Mouse (Mus musculus) gastrocnemius, postnatal 25 days (tissue): Measurements from ENCODE around the gene Fbxo22. TPM values are rescaled to one million over a fixed set of nuclear protein-coding genes. Genes with fewer than 3 reads are reported as not detected.
"Not testable (repeated sequence)": the region's sequence is repeated elsewhere in the genome, so short reads cannot be mapped to it uniquely, and the experiment has no call there.

Source experiments
- DNase-seq: peaks from one replicate; pipeline ENCODE4 v3.0.0; 2022
- long read RNA-seq, 2 experiments: library from polyadenylated mRNA; stranded (forward); transcript quantifications; one replicate each; pipeline ENCODE4 v2.0.0; 2021
- total RNA-seq, 2 experiments: library from RNA; stranded (reverse); gene quantifications; 1 replicate in 1 of 2; 2 replicates in 1 of 2; pipeline ENCODE4 v1.2.3; 2021

Gene Fbxo22
- total RNA-seq: 10 to 100 TPM; 18.2 to 18.6 TPM
- long read RNA-seq, experiment 1, transcript Fbxo22-201 (7 exons, 2,112 nt): major isoform, 24 of 29 reads
- long read RNA-seq, experiment 1, partial matches to known transcripts: 1 of 29 reads
- long read RNA-seq, experiment 1, other reads (novel, unspliced or antisense): 3 of 29 reads
- long read RNA-seq, experiment 2, transcript Fbxo22-201 (7 exons, 2,112 nt): major isoform, 46 of 52 reads
- long read RNA-seq, experiment 2, partial matches to known transcripts: 0 of 52 reads
- long read RNA-seq, experiment 2, other reads (novel, unspliced or antisense): 6 of 52 reads

DNA sequence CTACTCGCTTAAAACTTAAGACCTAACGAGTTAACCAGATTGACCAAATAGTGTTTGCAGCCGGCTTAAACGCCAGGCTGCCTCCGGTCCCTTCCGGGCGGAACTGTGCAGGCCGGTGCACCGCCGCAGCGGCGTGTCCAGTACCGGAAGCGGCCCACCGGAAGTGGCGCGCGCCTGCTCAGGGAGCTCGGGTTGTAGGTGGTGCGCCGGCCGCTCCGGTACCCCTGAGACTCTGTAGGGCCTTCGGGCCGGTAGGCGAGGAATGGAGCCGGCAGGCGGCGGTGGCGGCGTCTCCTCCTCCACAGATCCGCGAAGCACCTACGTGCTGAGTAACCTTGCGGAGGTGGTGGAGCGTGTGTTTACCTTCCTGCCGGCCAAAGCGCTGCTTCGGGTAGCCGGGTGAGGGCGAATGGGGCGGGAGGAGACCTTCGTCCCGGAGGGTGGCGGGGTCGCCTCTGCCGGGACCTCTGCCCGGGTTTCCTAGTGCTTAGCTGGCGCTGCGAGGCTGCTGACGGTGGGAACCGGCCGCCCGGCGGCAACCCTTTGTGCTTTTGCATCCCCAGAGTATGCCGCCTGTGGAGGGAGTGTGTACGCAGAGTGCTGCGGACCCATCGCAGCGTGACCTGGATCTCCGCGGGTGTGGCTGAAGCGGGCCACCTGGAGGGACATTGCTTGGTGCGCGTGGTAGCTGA, at the start of gene Fbxo22:
TSS of gene Fbxo22 (plus strand) at position 136 of the 692 bp plus-strand sequence.
- peak; percentile 84 for DNase-seq

DNA sequence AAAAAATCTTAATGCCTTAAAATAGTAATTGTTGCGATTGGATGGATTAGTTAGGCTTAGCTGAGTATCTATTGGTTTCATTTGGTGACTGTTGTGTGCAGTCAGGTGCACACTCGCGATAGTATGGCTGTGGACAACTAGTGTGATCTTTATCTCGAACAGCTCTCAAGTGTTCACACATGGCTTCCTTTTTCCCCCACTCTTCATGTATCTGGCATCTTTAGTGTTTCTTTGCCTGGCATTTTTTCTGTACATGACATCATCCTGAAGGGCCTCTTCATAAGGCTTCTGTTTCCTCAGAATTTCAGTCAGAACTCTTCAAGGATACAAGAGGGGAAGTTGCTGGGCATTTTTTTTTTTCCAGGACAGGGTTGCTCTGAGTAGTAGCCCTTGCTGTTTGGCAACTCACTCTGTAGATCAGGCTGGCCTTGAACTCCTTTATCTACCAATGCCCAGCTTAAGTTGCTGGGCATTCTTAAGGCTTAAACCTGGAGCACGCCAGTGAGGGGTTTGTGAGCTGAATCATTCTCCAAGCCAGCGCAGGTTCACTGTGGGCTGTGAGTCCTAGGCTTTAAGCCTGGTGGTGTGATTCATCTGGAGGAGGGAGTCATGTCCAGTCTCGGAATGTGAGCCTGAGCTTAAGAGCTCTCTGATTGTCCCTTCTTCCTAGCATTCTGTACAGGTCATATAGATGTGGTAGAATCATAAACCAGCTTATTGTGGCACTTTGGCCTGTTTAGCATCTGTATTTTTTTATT, 37.9 kb upstream of the Fbxo22 start:
- DNase-seq: no peak

DNA sequence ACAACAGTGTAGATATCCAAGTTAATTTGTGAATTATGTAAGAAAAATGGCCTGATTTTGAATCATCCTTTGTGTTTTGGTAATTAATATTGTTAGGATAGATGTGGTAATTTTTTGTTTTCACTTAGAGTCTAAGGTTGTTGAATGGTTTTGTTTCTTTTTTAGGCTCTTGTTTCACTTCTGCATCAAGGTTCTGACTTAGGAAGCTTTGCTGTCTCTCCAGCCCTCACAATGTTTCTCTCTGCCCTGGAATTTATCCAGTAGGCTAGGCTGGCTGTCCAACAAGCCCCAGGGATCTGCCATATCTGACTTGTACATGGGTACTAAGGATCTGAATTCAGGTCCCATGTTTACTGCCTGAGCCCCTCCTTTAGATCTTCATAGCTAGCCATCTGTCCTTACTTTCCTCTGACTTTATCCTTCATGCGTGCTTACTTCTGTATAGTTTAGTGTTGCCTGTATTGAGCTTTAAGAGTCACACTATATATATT, 36.5 kb upstream of the Fbxo22 start:
- no peak for DNase-seq

DNA sequence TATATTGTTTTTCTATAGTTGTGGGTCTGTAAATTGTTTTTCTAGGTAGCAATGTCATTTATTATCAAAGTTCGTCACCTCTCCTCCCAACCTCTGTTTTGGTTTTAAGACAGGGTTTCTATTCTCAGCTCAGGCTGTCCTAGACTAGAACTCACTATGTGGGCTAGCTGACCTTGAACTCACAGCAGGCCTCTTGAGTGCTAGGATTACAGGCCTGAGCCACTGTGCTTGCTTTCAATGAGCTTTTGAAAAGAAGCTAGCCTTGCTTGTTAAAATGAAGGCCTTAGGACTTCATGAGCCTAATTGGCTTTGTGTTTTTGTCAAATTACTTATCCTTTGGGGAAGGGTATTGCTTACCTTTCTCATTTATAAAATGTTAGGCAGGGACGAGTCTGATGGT, 34.5 kb upstream of the Fbxo22 start:
- DNase-seq: no peak

DNA sequence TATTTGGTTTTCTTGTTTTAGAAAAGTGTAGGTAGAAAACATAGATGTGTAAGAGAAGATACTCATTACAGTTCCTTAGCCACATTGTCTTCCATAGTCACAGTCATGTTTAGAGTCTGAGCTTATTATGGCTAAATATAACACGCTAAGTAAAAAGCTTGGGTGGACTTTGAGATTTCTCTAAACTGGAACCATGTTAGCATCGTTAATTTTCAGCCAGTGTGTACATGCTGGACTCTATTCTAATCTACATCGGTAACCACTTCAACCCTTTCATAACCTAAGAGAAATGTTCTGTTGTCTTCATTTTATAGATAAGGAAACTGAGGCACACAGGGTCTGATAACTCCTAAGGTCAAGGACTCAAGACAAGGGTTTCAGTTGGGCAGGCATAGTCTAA, 12.8 kb upstream of the Fbxo22 start:
- DNase-seq: no peak

DNA sequence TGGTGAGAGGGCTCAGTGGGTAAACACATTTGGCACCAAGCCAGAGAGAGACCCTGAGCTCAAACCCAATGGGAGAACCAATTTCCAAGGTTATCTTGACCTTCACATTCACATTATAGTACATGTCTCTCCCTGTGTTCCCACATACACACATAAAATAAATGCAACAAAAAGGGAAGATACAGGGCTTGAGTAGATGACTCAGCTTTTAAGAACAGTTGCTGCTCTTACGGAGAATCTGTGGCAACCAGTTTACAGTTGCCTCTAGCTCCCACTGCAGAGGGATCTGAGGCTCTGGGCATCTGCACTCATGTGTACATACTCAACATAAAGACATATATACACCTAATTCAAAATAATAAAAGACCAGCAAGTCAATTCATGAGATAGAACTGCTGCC, 10.5 kb upstream of the Fbxo22 start:
- DNase-seq: no peak

DNA sequence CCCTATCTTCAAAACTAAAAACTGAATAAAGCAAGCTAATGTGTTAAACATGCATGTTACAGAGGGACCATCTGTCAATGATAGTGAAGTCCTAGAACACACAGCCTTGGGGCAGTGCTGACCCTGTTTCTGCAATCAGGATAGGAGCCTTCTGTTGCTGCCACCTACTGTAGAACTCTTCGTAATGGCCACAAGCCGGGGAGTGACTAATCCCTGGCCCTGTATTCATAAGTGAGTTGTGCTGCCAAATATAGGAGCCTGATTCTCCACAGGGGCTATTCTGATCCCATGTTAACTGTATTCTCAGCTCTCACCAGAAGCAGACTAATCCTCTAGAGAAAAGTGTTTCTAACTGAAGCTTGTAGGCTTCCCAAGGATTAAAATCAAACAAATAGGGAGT, 9.4 kb upstream of the Fbxo22 start:
- no peak for DNase-seq

DNA sequence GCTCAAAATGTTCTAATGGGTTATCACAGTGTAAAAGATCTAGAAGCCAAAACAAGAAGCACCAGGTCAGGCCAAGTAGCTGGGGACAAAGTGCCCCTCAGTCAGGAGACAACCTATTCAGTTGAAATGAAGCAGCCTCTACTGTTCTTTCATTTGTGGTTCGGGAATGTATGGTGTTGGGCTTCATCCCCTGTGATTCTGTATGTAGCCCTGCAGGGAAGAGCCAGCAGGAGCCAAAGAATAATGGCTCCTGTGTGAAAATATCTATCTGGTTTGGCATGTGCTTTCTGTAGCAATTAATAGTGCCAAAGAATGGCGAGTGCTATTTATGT, 301 bp upstream of the Fbxo22 start:
- DNase-seq: no peak

DNA sequence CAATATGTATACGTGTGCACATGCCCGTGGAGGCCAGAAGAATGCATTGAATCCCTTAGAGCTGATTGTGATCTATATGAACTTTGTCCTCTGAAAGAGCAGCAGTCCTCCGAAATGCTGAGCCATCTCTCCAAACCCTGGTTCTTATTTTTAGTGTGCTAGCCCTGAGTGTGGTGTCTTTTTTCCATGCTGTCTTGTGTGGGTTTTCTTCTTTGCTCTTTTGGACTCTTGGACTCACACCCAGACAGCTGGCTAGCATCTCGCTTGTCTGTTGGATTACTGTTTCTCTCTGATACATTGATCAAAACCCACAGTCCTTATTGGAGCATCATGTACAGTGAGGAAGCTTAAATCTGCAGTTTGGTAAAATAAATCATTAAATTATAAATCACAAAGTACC, 2.9 kb downstream of the Fbxo22 start:
- no peak for DNase-seq

DNA sequence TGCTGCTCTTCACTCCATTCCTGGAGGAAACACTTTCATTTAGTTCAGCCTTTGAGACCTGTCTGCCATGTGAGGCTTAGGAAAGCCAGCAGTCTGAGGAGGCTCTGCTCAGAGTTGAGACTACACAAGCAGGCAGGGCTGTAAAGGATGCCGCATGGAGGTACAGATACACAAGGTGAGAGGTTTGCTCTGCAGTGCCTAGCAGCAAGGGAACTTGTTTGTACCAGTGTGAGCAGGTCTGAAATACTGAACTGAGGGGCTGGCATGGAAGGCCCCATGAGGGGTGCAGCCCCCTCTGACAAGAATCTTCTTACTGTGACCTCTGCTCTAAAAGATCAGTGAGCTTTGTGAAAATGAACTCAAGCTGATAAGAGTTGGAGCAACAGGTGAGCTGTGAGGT, 4.7 kb downstream of the Fbxo22 start:
- no peak for DNase-seq

DNA sequence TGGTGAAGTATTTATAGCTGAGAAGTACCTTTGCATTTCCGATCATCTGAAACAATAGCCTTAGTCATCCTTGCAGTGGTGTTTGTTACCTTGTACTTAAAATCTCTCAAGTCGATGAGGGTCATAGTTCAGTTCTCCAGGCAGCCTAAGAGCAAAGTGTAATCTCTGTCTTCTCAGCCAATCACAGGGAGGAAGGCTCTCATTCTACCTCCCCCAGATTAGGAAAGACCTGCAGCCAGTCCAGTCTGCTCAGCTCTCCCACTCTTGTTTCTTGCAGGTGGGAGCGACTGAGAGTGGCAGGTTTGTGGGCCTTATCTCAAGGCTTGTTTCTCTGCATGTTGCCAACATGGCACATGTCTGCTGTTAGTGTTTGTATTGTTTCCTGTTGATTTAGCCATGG, 6.3 kb downstream of the Fbxo22 start:
- no peak for DNase-seq

DNA sequence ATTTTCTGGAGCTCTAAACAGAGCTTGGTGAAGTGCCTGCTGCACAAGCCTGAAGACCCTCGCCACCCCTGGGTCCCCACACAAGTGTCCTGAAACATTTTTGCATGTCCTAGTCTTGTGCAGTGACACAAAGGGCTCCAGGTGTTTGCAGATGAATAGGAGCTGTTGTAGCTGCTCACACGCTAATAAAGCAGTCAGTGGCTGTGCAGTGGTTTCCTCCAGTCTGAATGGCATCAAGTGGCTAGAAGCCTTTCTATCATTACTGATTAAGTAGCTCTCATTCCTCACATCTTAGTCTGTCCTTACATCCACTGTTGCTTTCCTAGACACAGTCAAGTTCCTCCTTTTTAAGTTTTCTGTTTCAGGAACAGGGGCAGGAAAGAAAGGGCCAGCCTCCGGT, 6.9 kb downstream of the Fbxo22 start:
- DNase-seq: no peak

DNA sequence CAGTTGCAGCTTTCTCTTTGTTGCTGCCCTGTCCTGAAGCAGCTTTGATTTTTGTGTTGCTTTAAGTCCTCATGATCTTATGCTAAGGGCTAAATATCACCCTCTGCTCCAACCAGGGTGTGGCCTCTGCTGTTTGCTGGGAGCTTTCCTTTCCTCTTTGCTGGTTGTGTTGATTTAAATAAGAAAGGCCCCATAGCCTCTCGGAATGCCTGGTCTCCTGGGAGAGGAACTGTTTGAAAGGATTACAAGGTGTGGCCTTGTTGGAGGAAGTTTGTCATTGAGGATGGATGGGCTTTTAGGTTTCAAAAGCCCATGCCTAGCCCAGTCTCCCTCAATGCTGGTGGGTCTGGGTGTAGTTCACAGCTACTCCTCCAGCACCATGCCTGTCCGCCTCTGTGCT, 7.4 kb downstream of the Fbxo22 start:
- DNase-seq: no peak

DNA sequence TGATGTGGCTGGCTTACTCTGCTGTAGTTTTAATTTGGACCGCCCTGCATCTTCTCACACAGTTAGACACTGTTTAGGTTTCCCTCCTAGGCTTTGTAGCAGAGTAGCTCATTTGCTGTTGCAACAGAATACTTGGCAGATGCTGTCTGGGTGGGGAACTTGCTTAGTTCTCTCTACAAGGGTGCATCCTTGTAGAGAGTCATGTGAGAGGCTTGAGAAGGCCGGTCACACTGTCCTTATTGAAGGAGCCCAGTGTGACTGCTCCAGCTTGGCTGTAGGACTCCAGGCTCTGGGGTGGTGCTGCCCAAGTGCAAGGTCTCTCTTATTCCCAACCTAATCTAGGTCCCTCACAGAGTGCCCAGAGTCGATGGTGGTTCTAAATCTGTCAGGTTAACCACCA, 8.7 kb downstream of the Fbxo22 start:
- DNase-seq: no peak

DNA sequence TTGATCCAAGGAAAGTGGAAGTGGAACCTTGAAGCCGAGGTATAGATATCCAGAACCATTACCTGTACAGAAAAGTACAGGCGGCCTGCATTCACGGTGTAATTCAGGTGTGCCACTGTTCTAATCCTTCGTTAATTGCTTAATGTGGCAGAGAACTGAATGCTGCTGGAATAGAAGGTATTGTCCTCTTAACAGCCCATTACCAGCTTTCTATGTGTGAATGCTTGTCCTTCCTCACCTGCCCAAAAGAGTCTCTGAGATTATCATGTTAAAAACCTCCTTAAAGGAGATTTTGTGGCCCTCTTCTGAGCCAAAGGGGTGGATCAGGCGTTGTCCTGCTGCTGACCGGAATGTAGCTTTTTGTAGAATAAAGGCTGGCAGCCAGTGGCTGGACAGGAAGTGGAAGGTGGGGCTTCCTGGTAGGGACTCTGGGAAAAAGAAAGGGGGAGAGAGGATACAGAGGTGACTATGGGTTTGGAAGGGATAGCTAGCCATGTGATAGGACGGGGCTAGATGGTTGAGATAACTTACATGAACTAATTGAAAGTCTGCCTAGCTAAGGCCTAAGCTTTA, 16.5 kb downstream of the Fbxo22 start:
- DNase-seq: no peak

DNA sequence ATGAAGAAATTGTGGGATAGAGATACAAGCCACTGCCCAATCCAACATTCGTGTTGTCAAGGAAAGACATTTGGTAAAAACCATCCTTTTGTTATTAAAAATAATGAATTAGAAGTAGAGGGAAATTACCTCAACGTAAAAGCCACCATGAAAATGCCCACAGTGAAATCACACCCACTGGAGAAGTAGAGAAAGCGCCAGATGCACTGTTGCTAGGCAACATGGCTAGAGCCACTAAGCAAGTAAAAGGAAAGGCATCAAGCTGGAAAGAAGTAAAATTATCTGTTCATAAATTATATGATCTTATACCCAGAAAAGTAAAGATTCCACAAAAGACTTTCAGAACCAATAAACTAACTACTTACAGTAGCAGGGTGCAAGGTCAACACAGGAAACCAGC, 17.5 kb downstream of the Fbxo22 start:
- no peak for DNase-seq

DNA sequence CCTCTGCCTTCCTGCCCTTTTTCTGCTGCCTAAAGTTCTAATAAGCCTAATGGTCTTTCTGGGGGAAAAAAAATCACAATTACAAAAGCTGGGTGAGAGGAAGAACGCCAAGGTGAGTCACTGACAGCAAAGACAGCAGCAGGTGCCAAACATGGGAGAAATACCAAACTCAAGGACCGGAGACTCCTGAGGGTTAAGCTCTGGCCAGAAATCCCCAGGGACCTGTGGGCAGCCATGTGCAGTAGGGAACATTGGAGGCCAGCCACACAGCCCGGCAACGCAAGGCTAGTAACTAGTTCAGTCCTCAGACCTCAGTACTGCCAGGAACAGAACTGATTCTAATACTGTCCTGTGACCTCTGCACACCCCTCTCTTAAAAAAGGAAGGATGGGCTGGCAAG, 19.4 kb downstream of the Fbxo22 start:
- no peak for DNase-seq

DNA sequence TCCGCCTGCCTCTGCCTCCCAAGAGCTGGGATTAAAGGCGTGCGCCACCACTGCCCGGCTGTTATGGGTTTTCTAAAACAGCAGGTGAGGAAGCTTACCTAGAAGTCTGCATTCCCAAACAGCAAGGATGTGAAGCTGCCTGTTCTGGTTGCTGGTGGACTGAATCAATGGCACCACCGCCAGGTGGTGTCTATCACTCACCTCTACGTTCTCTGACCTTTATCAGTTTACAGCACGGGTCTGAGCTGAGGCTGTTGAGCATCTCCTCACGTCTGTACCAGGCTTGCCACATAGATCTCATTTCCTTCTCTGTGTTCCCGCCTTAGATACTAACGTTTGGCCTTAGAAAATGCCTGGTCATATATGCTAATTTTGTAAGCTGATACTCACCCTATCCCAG, 20.3 kb downstream of the Fbxo22 start:
- DNase-seq: no peak

DNA sequence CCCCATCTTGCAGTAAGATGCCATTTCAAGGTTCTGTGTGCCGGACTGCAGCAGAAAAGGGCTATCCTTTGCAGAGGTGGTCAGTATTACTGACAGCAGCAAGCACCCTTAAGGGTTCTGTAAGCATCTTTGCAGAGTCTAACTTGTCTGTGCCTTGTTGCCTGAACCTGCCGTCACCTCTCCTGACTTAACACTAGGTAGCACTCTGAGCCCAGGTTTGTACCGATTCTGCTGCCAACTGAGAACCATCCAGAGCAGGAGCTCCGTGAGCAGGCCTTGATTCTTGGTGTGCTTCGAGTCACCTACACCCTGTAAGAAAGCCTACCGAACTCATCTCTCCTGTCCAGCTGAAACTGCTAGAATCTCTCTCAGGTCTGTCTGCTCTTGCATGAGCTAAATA, 22.8 kb downstream of the Fbxo22 start:
- no peak for DNase-seq

DNA sequence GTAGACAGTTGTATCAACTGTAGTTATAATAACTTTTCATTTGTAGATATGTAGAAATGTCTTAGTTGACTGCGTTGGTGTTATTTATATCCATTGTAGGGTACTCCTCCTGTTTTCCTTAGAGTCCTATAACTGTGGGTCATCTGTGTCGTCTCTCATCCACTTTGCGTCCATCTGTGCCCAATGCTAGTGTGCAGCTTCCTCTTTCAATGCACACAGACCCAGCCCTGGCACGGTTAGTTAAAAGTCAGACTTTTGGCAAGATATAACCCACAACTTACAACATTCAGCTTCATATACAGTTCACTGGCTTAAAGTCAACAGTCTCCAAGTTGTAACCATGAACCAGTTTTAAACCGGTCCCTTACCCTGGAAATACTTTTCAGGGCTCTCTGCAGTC, 23.4 kb downstream of the Fbxo22 start:
- DNase-seq: no peak

DNA sequence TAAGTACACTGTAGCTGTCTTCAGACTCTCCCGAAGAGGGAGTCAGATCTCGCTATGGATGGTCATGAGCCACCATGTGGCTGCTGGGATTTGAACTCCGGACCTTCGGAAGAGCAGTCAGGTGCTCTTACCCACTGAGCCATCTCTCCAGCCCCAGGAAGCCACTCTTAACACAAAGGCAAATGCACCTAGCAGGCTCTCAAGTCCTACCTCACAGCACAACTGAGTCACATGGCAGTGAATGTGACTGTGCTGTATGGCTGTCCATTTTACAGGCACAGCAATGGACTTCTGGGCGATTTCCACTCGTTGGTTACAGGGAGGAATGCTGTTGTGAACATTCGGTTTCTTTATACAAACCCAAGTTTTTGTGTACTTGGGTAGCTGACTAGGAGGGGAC, 23.9 kb downstream of the Fbxo22 start:
- DNase-seq: no peak

DNA sequence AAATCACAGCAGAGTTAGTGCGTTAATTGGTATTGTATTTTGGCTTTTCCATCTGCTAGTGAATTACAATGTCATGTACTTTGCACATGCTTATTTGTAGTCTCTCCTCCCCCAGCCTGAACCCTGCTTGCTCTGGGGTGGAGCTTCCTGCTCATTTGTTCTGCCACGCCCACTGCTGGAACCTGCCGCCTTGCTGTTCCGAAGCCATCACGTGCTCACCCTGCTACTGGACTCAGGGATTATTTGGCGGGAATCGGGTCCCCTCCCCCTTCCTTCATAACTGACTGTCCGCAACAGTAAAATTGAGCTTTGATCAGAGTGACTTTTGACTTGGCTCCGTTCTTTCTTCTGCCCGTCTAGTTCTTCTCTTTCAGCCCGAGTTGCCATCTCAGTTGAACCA, 24.4 kb downstream of the Fbxo22 start:
- not testable (repeated sequence) for DNase-seq
